ENCODE assay signal across 16 mouse cellular contexts in genomic region chr4:145207718-145208371, GRCm38 (mm10). TPM values are rescaled to one million over a fixed set of nuclear protein-coding genes. Genes with fewer than 3 reads are reported as not detected.
DNase-seq lines count a peak whose midpoint lies in the region; ATAC-seq and TF ChIP-seq lines count a peak whose summit lies in the region.
"Had no signal": no experiment of that assay in that cellular context is flagged by ENCODE, and none has a peak within 500 bp of the region (broad histone marks: within the 10 kb centered on the region; RNA-seq: fewer than 3 reads in every experiment).

No protein-coding gene starts in this region.

- 57% methylated on average over 3 of the region's 3 CpGs for WGBS in hindbrain, postnatal 0 days
- WGBS in hindbrain, embryonic 13.5 days: 87% methylated on average over 3 of the region's 3 CpGs
- WGBS in liver, embryonic 12.5 days (ENCODE audit: insufficient replicate concordance): 83% methylated on average over 3 of the region's 3 CpGs

- DNase-seq in hindbrain, postnatal 0 days (ENCODE audit: low spot score): peak; percentile 18
- peak; percentile 59 to 65 for DNase-seq in right cerebral cortex, postnatal 10 days (ENCODE audit: low spot score in 2 of 2)
- no peak for DNase-seq in right cerebral cortex, postnatal 36 days (ENCODE audit: low spot score in 2 of 2)
- peak; percentile 12 for DNase-seq in induced T-regulatory cell, adult 2 months (ENCODE audit: low read depth)
- no peak for DNase-seq in cerebellum, postnatal 36 days
- DNase-seq: adrenal gland, postnatal 14 days; cerebellum, adult 11 months; kidney, adult 9 months; lung, postnatal 36 days; thymus, postnatal 14 days had no signal

- H3K4me2 ChIP-seq in hindbrain, postnatal 0 days (ENCODE audit: low read depth, low read length): no peak overlapping the region
- no peak overlapping the region for H3K4me2 ChIP-seq in hindbrain, embryonic 13.5 days
- H3K4me2 ChIP-seq in liver, embryonic 12.5 days: no peak overlapping the region
- H3K4me2 ChIP-seq: heart, embryonic 12.5 days; limb, embryonic 15.5 days; midbrain, embryonic 15.5 days had no signal

- ATAC-seq in hindbrain, postnatal 0 days: no peak
- no peak for ATAC-seq in hindbrain, embryonic 13.5 days (ENCODE audit: low FRiP score)
- ATAC-seq in liver, embryonic 12.5 days: no peak
- ATAC-seq: CD4-positive, CD25-positive, alpha-beta regulatory T cell, adult 4 months; midbrain, embryonic 15.5 days had no signal

- TF ChIP-seq CTCF in hindbrain, postnatal 0 days (IDR thresholded peaks at IDR 0.05; ENCODE audit: low read depth): no peak

- H3K27ac ChIP-seq in hindbrain, postnatal 0 days: no peak overlapping the region
- H3K27ac ChIP-seq in hindbrain, embryonic 13.5 days: no peak overlapping the region
- H3K27ac ChIP-seq in liver, embryonic 12.5 days: no peak overlapping the region
- H3K27ac ChIP-seq: limb, embryonic 15.5 days; midbrain, embryonic 15.5 days had no signal

- no peaks in the 10 kb centered on the region for H3K27me3 ChIP-seq in hindbrain, postnatal 0 days (ENCODE audit: insufficient read depth, low read length)
- no peaks in the 10 kb centered on the region for H3K27me3 ChIP-seq in hindbrain, embryonic 13.5 days
- no peaks in the 10 kb centered on the region for H3K27me3 ChIP-seq in liver, embryonic 12.5 days (replicated peaks)
- H3K27me3 ChIP-seq: heart, embryonic 12.5 days; limb, embryonic 15.5 days; midbrain, embryonic 15.5 days had no signal

- no peak overlapping the region for H3K4me3 ChIP-seq in hindbrain, postnatal 0 days (ENCODE audit: low read length)
- H3K4me3 ChIP-seq in hindbrain, embryonic 13.5 days: no peak overlapping the region
- H3K4me3 ChIP-seq in liver, embryonic 12.5 days: no peak overlapping the region
- H3K4me3 ChIP-seq: heart, embryonic 12.5 days; limb, embryonic 15.5 days; midbrain, embryonic 15.5 days had no signal

- H3K4me1 ChIP-seq in hindbrain, postnatal 0 days (ENCODE audit: insufficient read depth, low read length): no peaks in the 10 kb centered on the region
- no peaks in the 10 kb centered on the region for H3K4me1 ChIP-seq in hindbrain, embryonic 13.5 days (replicated peaks)
- H3K4me1 ChIP-seq in liver, embryonic 12.5 days: peaks cover 14% of the 10 kb centered on the region
- H3K4me1 ChIP-seq: midbrain, embryonic 15.5 days had no signal

- no peaks in the 10 kb centered on the region for H3K36me3 ChIP-seq in hindbrain, postnatal 0 days (ENCODE audit: insufficient read depth, low read length)
- no peaks in the 10 kb centered on the region for H3K36me3 ChIP-seq in hindbrain, embryonic 13.5 days
- no peaks in the 10 kb centered on the region for H3K36me3 ChIP-seq in liver, embryonic 12.5 days
- H3K36me3 ChIP-seq: heart, embryonic 12.5 days; limb, embryonic 15.5 days; midbrain, embryonic 15.5 days had no signal

- no peak overlapping the region for H3K9ac ChIP-seq in hindbrain, postnatal 0 days (replicated peaks; ENCODE audit: low read length)
- no peak overlapping the region for H3K9ac ChIP-seq in hindbrain, embryonic 13.5 days
- H3K9ac ChIP-seq in liver, embryonic 12.5 days: no peak overlapping the region
- H3K9ac ChIP-seq: heart, embryonic 12.5 days; limb, embryonic 15.5 days; midbrain, embryonic 15.5 days had no signal

- H3K9me3 ChIP-seq in hindbrain, postnatal 0 days (ENCODE audit: low read length): no peaks in the 10 kb centered on the region
- no peaks in the 10 kb centered on the region for H3K9me3 ChIP-seq in hindbrain, embryonic 13.5 days
- H3K9me3 ChIP-seq in liver, embryonic 12.5 days (replicated peaks): no peaks in the 10 kb centered on the region
- H3K9me3 ChIP-seq: heart, embryonic 12.5 days; limb, embryonic 15.5 days; midbrain, embryonic 15.5 days had no signal

RNA-seq across cellular contexts. Expression of gene Vps13d, which starts 13.0 kb away (rescaled TPM):
- 32.8 and 35.3 TPM in 2 replicates for total RNA-seq in hindbrain, postnatal 0 days (2014; rRNA removed)
- polyA plus RNA-seq in hindbrain, postnatal 0 days (2015; fragmentation: Nextera tagmentation; extraction: Ambion mirVana): 7.8 and 8.6 TPM in 2 replicates
- 8.7 and 9.2 TPM in 2 replicates for polyA plus RNA-seq in hindbrain, embryonic 13.5 days (2015; fragmentation: Nextera tagmentation; extraction: Ambion mirVana)
- 3.5 and 3.9 TPM in 2 replicates for polyA plus RNA-seq in liver, embryonic 12.5 days (2016; fragmentation: Nextera tagmentation; extraction: Ambion mirVana)

RNA-seq across cellular contexts. Expression of gene Tnfrsf1b, which starts 38.8 kb away (rescaled TPM):
- total RNA-seq in hindbrain, postnatal 0 days (2014; rRNA removed): 7.3 and 36.8 TPM in 2 replicates
- 2.5 and 2.9 TPM in 2 replicates for polyA plus RNA-seq in hindbrain, postnatal 0 days (2015; fragmentation: Nextera tagmentation; extraction: Ambion mirVana)
- polyA plus RNA-seq in hindbrain, embryonic 13.5 days (2015; fragmentation: Nextera tagmentation; extraction: Ambion mirVana): 3.2 and 4.1 TPM in 2 replicates
- polyA plus RNA-seq in liver, embryonic 12.5 days (2016; fragmentation: Nextera tagmentation; extraction: Ambion mirVana): 4.9 TPM in 2 replicates

Comparison
In these comparisons a context has a peak if more than half of its experiments do, and no peak if none do; other contexts are left out.
1. DNase-seq: peak in hindbrain, postnatal 0 days (single experiment), right cerebral cortex, postnatal 10 days (2 of 2) and induced T-regulatory cell, adult 2 months (single experiment); none in right cerebral cortex, postnatal 36 days (0 of 2) and cerebellum, postnatal 36 days (0 of 2).